Mouse (Mus musculus) cerebellum, adult 2 months (tissue): ENCODE data around the gene Klf13.

Experiments
- CTCF ChIP-seq: fragments of 200-500 bp; IDR thresholded peaks from 2 replicates; pipeline ENCODE4 v1.5.1; 2011; ENCODE audit warnings: low read depth, mild to moderate bottlenecking, control low read depth, low read length, moderate library complexity, borderline replicate concordance; ENCODE audit not compliant: insufficient read depth
- POLR2A ChIP-seq: fragments of 200-500 bp; IDR thresholded peaks from 2 replicates; pipeline ENCODE4 v1.6.1; 2011; ENCODE audit warnings: low read length, control low read depth, borderline replicate concordance; ENCODE audit not compliant: insufficient read depth

GRCm38 (mm10) chr7:63917693-63918092 is 21.0 kb downstream of the Klf13 start:
- TF ChIP-seq CTCF: no peak
- TF ChIP-seq POLR2A: no peak
